Mouse (Mus musculus) gastrocnemius, postnatal 4 days (tissue): ENCODE data around the gene Xpot. TPM values are rescaled to one million over a fixed set of nuclear protein-coding genes. Genes with fewer than 3 reads are reported as not detected.
A peak's percentile ranks its signal among the peaks of the same experiment; 100 is the strongest.

Source experiments
- DNase-seq, 2 experiments: peaks; one replicate each; pipeline ENCODE4 v3.0.0; 2021 to 2022; ENCODE audit warnings: low spot score in 2 of 2, mixed read lengths in 2 of 2
- long read RNA-seq, 2 experiments: library from polyadenylated mRNA; stranded (forward); transcript quantifications; one replicate each; pipeline ENCODE4 v2.0.0; 2021
- total RNA-seq, 2 experiments: library from RNA; stranded (reverse); gene quantifications; 2 replicates each; pipeline ENCODE4 v1.2.3; 2021

The Xpot gene
- total RNA-seq: 10 to 100 TPM; 36.0 to 45.6 TPM
- long read RNA-seq, experiment 1, full-length matches to known transcripts: 3 of 14 reads
- long read RNA-seq, experiment 1, partial matches to known transcripts: 1 of 14 reads
- long read RNA-seq, experiment 1, other reads (novel, unspliced or antisense): 10 of 14 reads
- long read RNA-seq, experiment 2, full-length matches to known transcripts: 3 of 36 reads
- long read RNA-seq, experiment 2, partial matches to known transcripts: 5 of 36 reads
- long read RNA-seq, experiment 2, other reads (novel, unspliced or antisense): 28 of 36 reads

DNA sequence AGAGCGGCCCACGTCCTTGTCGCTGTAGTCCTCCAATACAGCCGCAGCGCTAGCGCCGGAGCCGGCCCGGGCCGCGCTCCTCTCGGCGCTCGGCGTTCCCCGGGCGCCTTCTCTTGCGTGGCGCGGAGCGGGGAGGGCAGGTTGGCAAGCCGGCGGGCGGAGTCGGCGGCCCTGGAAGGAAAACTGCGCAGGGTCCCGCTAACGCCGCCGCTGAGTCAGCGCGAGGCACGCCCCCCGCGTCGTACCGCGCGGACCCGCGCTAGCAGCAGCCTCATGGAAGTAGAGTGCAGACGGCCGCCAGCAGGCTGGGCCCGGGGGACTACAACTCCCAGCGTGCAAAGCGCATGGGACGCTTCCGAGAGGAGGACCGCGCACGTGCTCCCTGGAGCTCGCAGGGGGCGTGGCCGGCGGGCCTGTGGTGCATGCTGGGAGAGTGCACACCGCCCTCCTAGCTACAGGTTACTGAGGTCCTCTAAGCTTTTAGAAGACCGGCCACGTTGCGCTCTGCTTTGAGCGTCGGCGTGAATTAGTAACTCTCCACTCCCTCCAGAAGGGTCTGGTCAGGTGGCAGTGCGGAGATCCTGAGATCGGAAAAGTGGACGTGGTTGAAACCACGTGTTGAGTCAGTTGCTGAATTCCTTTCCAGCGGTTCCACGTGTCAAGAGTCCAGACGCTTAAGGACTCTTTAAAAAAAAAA, at the start of gene Xpot:
Gene Xpot, minus strand, starts transcription at position 147 of the 697 bp plus-strand sequence.
- DNase-seq: peak; percentile 95 to 99

- no peak for DNase-seq
Measured at GRCm38 (mm10) chr10:121669103-121669502, 43.0 kb upstream of the Xpot start.

- peak in 1 of 2 experiments; percentile 28 for DNase-seq
Measured at GRCm38 (mm10) chr10:121665631-121666145, 39.6 kb upstream of the Xpot start.

GRCm38 (mm10) chr10:121663599-121663998, 37.5 kb upstream of the Xpot start:
- DNase-seq: no peak

- no peak for DNase-seq
Measured at GRCm38 (mm10) chr10:121662711-121663110, 36.6 kb upstream of the Xpot start.

DNA sequence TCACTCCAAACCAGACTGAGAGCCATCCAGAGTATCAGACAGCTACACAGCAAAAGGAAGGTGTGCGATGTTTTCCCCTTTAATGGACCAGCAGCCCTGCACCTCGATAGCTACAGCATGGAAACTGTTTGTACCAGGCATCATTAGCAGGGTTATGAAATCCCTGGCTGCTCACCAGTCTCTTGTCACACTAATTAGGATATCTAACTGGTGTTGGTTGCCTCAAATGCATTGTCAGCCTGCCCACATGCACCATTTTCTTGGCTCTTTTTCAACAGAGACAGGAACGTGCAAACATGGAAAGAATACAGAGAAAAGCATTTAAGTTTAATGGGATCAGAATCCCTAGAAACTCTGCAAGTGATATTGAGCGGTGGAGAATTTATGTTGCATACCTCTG, 29.8 kb upstream of the Xpot start:
- DNase-seq: no peak

DNA sequence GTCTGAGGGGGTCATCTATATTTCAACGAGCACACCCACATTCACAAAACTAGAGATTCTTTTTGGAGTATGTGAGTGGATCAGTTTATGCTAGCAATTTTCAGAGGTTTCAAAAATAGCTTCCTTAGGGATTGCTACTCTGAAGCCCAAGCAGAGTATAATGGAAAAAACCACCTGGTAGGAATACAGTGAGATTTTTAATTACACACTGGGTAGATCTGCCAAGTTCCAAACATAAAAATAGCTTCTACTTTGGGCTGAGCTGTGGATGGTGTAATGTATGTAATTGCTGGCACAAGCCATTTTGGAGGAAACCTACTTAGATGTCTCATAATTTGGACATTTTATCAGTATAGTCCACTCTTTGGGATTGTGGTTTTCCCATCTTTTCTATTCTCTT, 26.9 kb upstream of the Xpot start:
- DNase-seq: no peak

GRCm38 (mm10) chr10:121646294-121646693, 20.2 kb upstream of the Xpot start:
- DNase-seq: no peak

GRCm38 (mm10) chr10:121642054-121642947, 16.2 kb upstream of the Xpot start:
- DNase-seq: no peak

- DNase-seq: peak in 1 of 2 experiments; percentile 19
Measured at GRCm38 (mm10) chr10:121641272-121642053, 15.3 kb upstream of the Xpot start, which contains the start of gene D930020B18Rik. Gene D930020B18Rik (plus strand): TSS chr10:121641588.

DNA sequence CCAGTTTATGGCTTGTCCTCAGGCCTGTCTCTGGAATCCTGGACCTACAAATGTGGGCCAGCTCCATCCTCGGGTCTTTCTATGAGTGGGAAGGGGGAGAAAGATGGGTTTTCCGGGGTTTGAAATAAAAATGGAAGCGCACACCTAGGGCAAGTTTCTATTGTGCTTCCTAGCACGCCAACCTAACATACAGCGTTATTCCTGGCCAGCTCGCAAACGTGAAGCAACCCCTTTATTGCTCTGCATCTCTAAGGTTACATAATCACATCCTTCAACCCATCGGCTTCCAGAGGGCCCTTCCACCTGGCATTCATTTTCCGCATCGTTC, 14.8 kb upstream of the Xpot start:
- DNase-seq: no peak

DNA sequence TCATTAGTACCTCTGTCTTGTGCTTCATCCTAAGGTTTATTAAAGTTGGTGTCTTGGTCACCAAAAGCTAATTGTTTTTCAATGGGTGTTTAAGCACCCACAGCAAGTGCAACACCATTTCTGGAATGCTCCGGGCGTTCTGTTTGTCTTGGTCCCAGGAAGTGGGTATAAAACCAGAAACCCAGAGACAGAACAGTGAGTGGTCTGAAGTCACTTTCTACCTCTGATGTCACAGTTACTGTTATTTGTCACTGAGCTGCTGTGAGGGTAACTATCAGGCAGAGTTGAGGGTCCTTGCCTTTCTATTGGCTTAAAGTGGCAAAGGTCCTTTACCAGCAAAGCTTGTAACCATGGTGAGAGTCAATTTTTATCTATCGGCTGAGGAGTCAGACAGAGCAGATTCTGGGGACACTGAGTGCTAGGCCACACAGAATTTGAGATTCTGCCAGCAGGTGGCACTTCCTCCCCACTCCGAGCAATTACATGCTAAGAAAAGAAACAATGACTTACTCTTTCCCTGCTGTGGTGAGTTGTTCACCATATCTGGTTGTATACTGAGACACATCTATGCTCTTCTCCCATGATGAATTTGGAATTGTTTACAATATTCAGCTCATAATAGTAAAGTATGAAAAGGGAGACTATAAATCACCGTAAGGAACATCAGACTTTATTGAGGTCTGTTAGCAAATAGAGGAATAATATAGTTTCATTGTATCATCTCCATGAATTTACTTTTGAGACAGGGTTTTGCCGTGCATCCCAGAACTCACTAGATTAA, 14.2 kb upstream of the Xpot start:
- DNase-seq: no peak

- no peak for DNase-seq
Measured at GRCm38 (mm10) chr10:121639573-121639972, 13.4 kb upstream of the Xpot start.

DNA sequence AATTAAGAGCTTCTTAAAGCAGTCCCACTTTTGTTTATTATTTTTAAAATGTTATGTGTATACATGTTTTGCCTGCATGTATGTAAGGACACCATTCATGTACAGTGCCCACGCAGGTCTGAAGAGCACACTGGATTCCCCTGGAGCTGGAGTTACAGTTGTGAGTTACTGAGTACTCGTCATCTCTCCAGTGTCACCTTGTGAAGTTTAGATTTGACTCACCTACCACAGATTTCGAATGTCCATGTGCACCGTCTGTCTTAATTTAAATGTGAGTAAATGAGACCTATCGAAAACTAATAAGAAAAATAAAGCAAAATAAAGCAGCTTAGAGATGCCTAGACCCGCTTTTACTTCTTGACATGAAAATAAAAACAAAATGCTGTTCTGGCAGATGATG, 10.1 kb upstream of the Xpot start:
- DNase-seq: no peak

DNA sequence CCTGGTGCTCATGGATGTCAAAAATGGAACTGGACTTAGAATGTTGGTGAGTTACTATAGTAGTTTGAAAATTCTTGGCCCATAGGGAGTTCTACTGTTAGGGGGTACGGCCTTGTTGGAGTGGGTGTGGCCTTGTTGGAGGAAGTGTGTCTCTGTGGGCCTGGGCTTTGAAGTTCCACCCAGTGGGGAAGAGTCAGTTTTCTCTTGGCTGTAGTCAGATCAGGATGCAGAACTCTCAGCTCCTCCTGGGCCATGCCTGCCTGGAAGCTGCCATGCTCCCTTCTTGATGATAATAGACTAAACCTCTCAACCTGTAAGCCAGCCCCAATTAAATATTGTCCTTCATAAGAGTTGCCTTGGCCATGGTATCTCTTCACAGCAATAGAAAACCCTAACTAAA, 8.0 kb upstream of the Xpot start:
- no peak for DNase-seq

DNA sequence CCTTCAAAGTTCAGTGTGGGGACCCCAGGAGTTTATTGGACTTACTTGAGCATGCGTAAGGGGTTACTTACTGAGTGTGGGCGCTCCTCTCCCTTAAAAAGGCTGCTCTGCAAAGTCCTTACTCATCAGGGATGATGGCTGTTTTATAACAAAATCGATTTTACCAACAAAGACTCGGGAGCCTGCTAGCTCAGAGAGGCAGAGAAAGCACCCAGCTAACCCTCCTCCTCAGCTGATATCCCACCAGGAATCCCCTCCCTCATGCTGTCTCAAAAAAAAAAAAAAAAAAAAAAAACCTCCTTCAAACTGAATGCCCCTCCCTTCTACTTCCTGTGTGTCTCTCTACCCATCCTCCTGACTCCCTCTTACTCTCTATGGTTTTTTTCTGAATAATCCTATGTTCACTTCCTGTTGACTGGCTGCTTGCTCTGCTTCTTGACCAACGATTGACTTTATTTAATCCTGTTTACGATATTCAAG, 2.5 kb upstream of the Xpot start:
- no peak for DNase-seq

GRCm38 (mm10) chr10:121627216-121627852, 1.2 kb upstream of the Xpot start:
- DNase-seq: no peak

DNA sequence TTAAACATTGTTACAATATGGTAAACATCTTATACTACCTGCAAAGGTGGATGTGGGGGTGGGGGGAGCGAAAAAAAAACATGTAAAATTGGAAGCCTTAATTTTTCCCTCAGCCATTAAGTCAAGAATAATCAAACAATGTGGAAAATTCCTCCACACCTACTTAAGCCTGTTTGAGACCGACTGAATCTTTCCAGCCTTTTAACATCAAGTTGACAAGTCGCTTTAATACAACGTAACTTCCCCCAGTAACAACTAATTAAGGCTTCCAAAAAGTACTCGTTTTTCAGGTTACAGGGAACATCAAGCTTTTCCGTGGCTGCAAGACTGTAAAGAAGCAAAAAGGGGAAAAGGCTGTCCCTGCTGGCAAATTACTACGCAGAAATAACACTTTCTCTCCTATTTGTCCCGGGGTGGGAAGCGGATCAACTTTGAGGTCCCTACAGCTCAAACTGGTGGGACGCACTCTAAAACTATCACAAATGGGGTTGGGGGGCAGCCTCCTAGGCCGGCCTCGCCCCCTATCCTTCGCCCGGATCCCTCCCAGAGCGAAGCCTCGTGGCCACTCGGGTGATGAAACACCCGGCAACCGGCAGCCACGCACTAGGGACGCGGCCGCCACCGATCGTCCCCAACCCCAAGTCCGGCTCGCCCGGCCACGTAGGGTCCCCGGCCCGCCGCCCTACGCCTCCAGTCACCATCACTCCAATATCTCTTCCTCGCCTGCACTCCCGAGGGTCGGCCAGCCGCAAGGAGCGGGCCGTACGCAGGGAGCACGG, 536 bp downstream of the Xpot start:
- DNase-seq: no peak

DNA sequence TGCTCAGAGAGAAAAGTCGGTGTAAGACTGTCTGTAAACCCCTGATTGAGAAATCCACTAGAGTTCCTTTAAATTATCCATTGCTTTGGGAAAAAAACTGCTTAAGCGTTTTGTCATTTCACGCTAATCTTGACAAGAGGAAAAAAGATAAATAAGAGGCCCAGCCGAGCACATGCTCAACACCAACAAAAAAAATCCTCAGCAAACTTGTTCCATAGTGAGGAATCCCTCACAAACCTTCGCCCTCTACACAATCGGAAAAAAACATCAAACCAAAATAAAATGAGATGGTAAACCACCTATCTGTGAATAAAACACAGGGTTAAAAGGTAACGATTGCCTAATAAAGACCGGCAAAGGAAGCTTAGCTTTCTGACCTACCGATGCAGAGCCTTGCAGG, 1.1 kb downstream of the Xpot start:
- DNase-seq: no peak
